22 mouse cellular contexts compared by ENCODE assay signal in genomic region chr1:192699101-192699500, GRCm38 (mm10).
DNase-seq lines count a peak whose midpoint lies in the region; ATAC-seq lines count a peak whose summit lies in the region.
"Had no signal": no experiment of that assay in that cellular context is flagged by ENCODE, and none has a peak within 500 bp of the region (broad histone marks: within the 10 kb centered on the region; RNA-seq: fewer than 3 reads in every experiment).

No protein-coding gene starts in this region.

- ATAC-seq in granulocyte monocyte progenitor cell, adult 5-6 weeks (replicated peaks; ENCODE audit: poor library complexity, severe bottlenecking): peak; percentile 56; the same call in 1 of the 2 replicates
- peak; percentile 40; the same call in 1 of the 2 replicates for ATAC-seq in megakaryocyte progenitor cell, adult 5-6 weeks (replicated peaks; ENCODE audit: poor library complexity)
- ATAC-seq: activated CD4-positive, CD25-positive, alpha-beta regulatory T cell, adult 4 months; CD4-positive, CD25-positive, alpha-beta regulatory T cell, adult 4 months; forebrain, embryonic 13.5 days; forebrain, embryonic 15.5 days; Patski had no signal

- H3K27me3 ChIP-seq in splenic B cell, adult 2 months (ENCODE audit: control insufficient read depth, insufficient read depth, low read length, poor library complexity, severe bottlenecking): no peaks in the 10 kb centered on the region
- H3K27me3 ChIP-seq: CH12.LX; embryonic facial prominence, embryonic 12.5 days; forebrain, embryonic 13.5 days; forebrain, embryonic 15.5 days; Patski had no signal

- no peaks in the 10 kb centered on the region for H3K36me3 ChIP-seq in splenic B cell, adult 2 months (ENCODE audit: control insufficient read depth, insufficient read depth, low read length, poor library complexity, severe bottlenecking)
- H3K36me3 ChIP-seq: embryonic facial prominence, embryonic 10.5 days; embryonic facial prominence, embryonic 12.5 days; forebrain, embryonic 15.5 days; G1E had no signal

- peak; percentile 57 for DNase-seq in splenic B cell, adult 2 months (ENCODE audit: low read depth, low spot score)
- DNase-seq in thymus, postnatal 14 days: no peak
- no peak for DNase-seq in retina, embryonic 14.5 days (ENCODE audit: low spot score)
- DNase-seq: adrenal gland, adult 8-10 months; adrenal gland, postnatal 14 days; adrenal gland, postnatal 36 days; cerebellum, adult 11-12 months; cerebellum, adult 2 months; cerebellum, adult 9-10 months; cerebellum, postnatal 10 days; cerebellum, postnatal 25 days had no signal
